Mouse (Mus musculus) left cerebral cortex, adult 18-20 months (tissue): ENCODE data around the gene Mfsd9. TPM values are rescaled to one million over a fixed set of nuclear protein-coding genes. Genes with fewer than 3 reads are reported as not detected.

ENCODE experiments used
- total RNA-seq, 2 experiments: library from RNA; stranded (reverse); gene quantifications; 2 replicates each; pipeline ENCODE4 v1.2.3; 2021

The Mfsd9 gene
- total RNA-seq, 2 experiments from 2014 or later: 3.7 to 4.2 TPM

Other genes starting within 250 kb of the Mfsd9 start
- under 1 TPM; 0.61 to 0.77 TPM for gene Slc9a4, start 210.6 kb downstream of the Mfsd9 start, total RNA-seq
- 1 to 10 TPM; 2.7 to 3.9 TPM for gene Slc9a2, start 110.1 kb downstream of the Mfsd9 start, total RNA-seq
- under 1 TPM; 0.16 to 0.33 TPM for gene Tmem182, start 14.9 kb upstream of the Mfsd9 start, total RNA-seq